Mouse (Mus musculus) hindbrain, embryonic 11.5 days (tissue): ENCODE measurements around the gene Vti1a. TPM values are rescaled to one million over a fixed set of nuclear protein-coding genes. Genes with fewer than 3 reads are reported as not detected.

Experiments used
- ATAC-seq: fragments of 200-750 bp; cut with Nextera tagmentation; 2 replicates; pipeline ENCODE4 v1.8.0; 2017; ENCODE audit warnings: mild to moderate bottlenecking, moderate TSS enrichment, moderate library complexity; ENCODE audit not compliant: low FRiP score
- DNase-seq: peaks from one replicate; pipeline ENCODE4 v3.0.0-alpha.2; 2015; ENCODE audit warnings: low spot score
- H3K27ac ChIP-seq: fragments of 300-500 bp; sonication (generic); 2 replicates; pipeline ENCODE4 v1.5.1; 2014; ENCODE audit warnings: mild to moderate bottlenecking, low read depth, low read length
- H3K27me3 ChIP-seq: fragments of 300-500 bp; sonication (generic); 2 replicates; pipeline ENCODE4 v1.6.1; 2014; ENCODE audit warnings: mild to moderate bottlenecking, low read length, moderate library complexity, mixed read lengths; ENCODE audit not compliant: control insufficient read depth, insufficient read depth
- H3K36me3 ChIP-seq: fragments of 300-500 bp; sonication (generic); 2 replicates; pipeline ENCODE4 v1.6.1; 2014; ENCODE audit warnings: mild to moderate bottlenecking, low read length, moderate library complexity, mixed read lengths; ENCODE audit not compliant: control insufficient read depth, insufficient read depth
- H3K4me1 ChIP-seq: fragments of 300-500 bp; sonication (generic); replicated peaks from 2 replicates; pipeline ENCODE4 v1.6.1; 2014; ENCODE audit warnings: low read length, mixed read lengths; ENCODE audit not compliant: control insufficient read depth, insufficient read depth
- H3K4me2 ChIP-seq: fragments of 300-500 bp; sonication (generic); replicated peaks from 2 replicates; pipeline ENCODE4 v1.6.1; 2014; ENCODE audit warnings: mild to moderate bottlenecking, low read depth, low read length
- H3K4me3 ChIP-seq: fragments of 300-500 bp; sonication (generic); 2 replicates; pipeline ENCODE4 v1.5.1; 2014; ENCODE audit warnings: low read depth, low read length
- H3K9ac ChIP-seq: fragments of 300-500 bp; sonication (generic); 2 replicates; pipeline ENCODE4 v1.6.1; 2014; ENCODE audit warnings: low read depth, low read length
- H3K9me3 ChIP-seq: fragments of 300-500 bp; sonication (generic); 2 replicates; pipeline ENCODE4 v1.6.1; 2016; ENCODE audit warnings: low read length; ENCODE audit not compliant: control insufficient read depth
- WGBS: fragments of 180-500 bp; shearing (Covaris S2); extraction: QIAGEN DNeasy Blood & Tissue Kit; methylation state at CpG from one replicate; pipeline ENCODE4 v1.1.7; 2014; 5-methylcytosine and 5-hydroxymethylcytosine counted together
- polyA plus RNA-seq: library from polyadenylated mRNA; unstranded; fragments of >200 nt; fragmentation: Nextera tagmentation; extraction: Ambion mirVana; gene quantifications from 2 replicates; pipeline ENCODE4 v1.2.1, GENCODE M21; 2014

The Vti1a gene
- polyA plus RNA-seq, 1 experiment from 2014 or later = 27.8 TPM

- no peaks in the 10 kb centered on the region for H3K27me3 ChIP-seq
- H3K9ac ChIP-seq = no peak overlapping the region
- WGBS = 56% methylated on average over 9 of the region's 9 CpGs
- H3K27ac ChIP-seq = no peak overlapping the region
- H3K36me3 ChIP-seq = no peaks in the 10 kb centered on the region
- H3K9me3 ChIP-seq = no peaks in the 10 kb centered on the region
- no peak overlapping the region for H3K4me2 ChIP-seq
- ATAC-seq (no peak), DNase-seq (no peak)
- H3K4me1 ChIP-seq = peaks cover 6% of the 10 kb centered on the region; the same call in 1 of the 2 replicates
- no peak overlapping the region for H3K4me3 ChIP-seq
Observed at GRCm38 (mm10) chr19:55595945-55596649, 280.0 kb downstream of the Vti1a start.

- no peak overlapping the region for H3K27ac ChIP-seq
- DNase-seq (no peak), ATAC-seq (no peak)
- WGBS = 68% methylated on average over 6 of the region's 6 CpGs
- H3K27me3 ChIP-seq = no peaks in the 10 kb centered on the region
- H3K36me3 ChIP-seq = no peaks in the 10 kb centered on the region
- H3K4me1 ChIP-seq = peaks cover 6% of the 10 kb centered on the region; the same call in 1 of the 2 replicates
- H3K9ac ChIP-seq = no peak overlapping the region
- H3K9me3 ChIP-seq = no peaks in the 10 kb centered on the region
- H3K4me3 ChIP-seq = no peak overlapping the region
- no peak overlapping the region for H3K4me2 ChIP-seq
Observed at GRCm38 (mm10) chr19:55596804-55597203, 280.7 kb downstream of the Vti1a start.

GRCm38 (mm10) chr19:55597296-55597695 lies 281.2 kb downstream of the Vti1a start:
- 57% methylated on average over 2 of the region's 2 CpGs for WGBS
- H3K4me3 ChIP-seq = no peak overlapping the region
- no peak for ATAC-seq
- no peaks in the 10 kb centered on the region for H3K9me3 ChIP-seq
- no peaks in the 10 kb centered on the region for H3K36me3 ChIP-seq
- no peak overlapping the region for H3K27ac ChIP-seq
- peaks cover 6% of the 10 kb centered on the region; the same call in 1 of the 2 replicates for H3K4me1 ChIP-seq
- H3K4me2 ChIP-seq = no peak overlapping the region
- no peak overlapping the region for H3K9ac ChIP-seq
- no peak for DNase-seq
- no peaks in the 10 kb centered on the region for H3K27me3 ChIP-seq

- Histone ChIP-seq H3K4me2 (no peak overlapping the region), H3K9me3 (no peaks in the 10 kb centered on the region), H3K4me1 (peaks cover 6% of the 10 kb centered on the region; the same call in 1 of the 2 replicates), H3K27me3 (no peaks in the 10 kb centered on the region), H3K4me3 (no peak overlapping the region), H3K36me3 (no peaks in the 10 kb centered on the region), H3K9ac (no peak overlapping the region), H3K27ac (no peak overlapping the region)
- DNase-seq (peak; percentile 35), ATAC-seq (0 out of 2 replicates have a peak, but pooled peaks have one; percentile 47)
- 38% methylated on average over 12 of the region's 12 CpGs for WGBS
Observed at GRCm38 (mm10) chr19:55597951-55598350, 281.9 kb downstream of the Vti1a start.

GRCm38 (mm10) chr19:55599124-55599523 lies 283.0 kb downstream of the Vti1a start:
- no peak overlapping the region for H3K27ac ChIP-seq
- DNase-seq = no peak
- H3K27me3 ChIP-seq = no peaks in the 10 kb centered on the region
- no peak overlapping the region for H3K4me2 ChIP-seq
- no peak overlapping the region for H3K9ac ChIP-seq
- H3K36me3 ChIP-seq = no peaks in the 10 kb centered on the region
- no peak for ATAC-seq
- no peaks in the 10 kb centered on the region for H3K9me3 ChIP-seq
- WGBS = 65% methylated on average over 6 of the region's 6 CpGs
- peaks cover 6% of the 10 kb centered on the region; the same call in 1 of the 2 replicates for H3K4me1 ChIP-seq
- no peak overlapping the region for H3K4me3 ChIP-seq

GRCm38 (mm10) chr19:55607725-55608124 lies 291.6 kb downstream of the Vti1a start:
- Histone ChIP-seq H3K9me3 (no peaks in the 10 kb centered on the region), H3K27me3 (no peaks in the 10 kb centered on the region), H3K9ac (no peak overlapping the region), H3K4me2 (no peak overlapping the region), H3K4me3 (no peak overlapping the region), H3K27ac (no peak overlapping the region), H3K36me3 (no peaks in the 10 kb centered on the region), H3K4me1 (no peaks in the 10 kb centered on the region)
- no peak for DNase-seq
- 87% methylated on average over 10 of the region's 10 CpGs for WGBS
- no peak for ATAC-seq

GRCm38 (mm10) chr19:55608858-55609375 lies 292.8 kb downstream of the Vti1a start:
- Histone ChIP-seq H3K4me3 (no peak overlapping the region), H3K36me3 (no peaks in the 10 kb centered on the region), H3K9ac (no peak overlapping the region), H3K27ac (no peak overlapping the region), H3K27me3 (no peaks in the 10 kb centered on the region), H3K4me1 (no peaks in the 10 kb centered on the region), H3K9me3 (no peaks in the 10 kb centered on the region), H3K4me2 (no peak overlapping the region)
- DNase-seq (no peak), ATAC-seq (no peak)
- WGBS = 87% methylated on average over 14 of the region's 14 CpGs

GRCm38 (mm10) chr19:55609806-55610205 lies 293.7 kb downstream of the Vti1a start:
- no peak for ATAC-seq
- no peaks in the 10 kb centered on the region for H3K27me3 ChIP-seq
- no peaks in the 10 kb centered on the region for H3K4me1 ChIP-seq
- H3K4me2 ChIP-seq = no peak overlapping the region
- no peaks in the 10 kb centered on the region for H3K36me3 ChIP-seq
- H3K9ac ChIP-seq = no peak overlapping the region
- no peaks in the 10 kb centered on the region for H3K9me3 ChIP-seq
- no peak overlapping the region for H3K4me3 ChIP-seq
- 94% methylated on average over 3 of the region's 3 CpGs for WGBS
- H3K27ac ChIP-seq = no peak overlapping the region
- no peak for DNase-seq

GRCm38 (mm10) chr19:55615743-55616142 lies 299.6 kb downstream of the Vti1a start:
- no peak for ATAC-seq
- no peaks in the 10 kb centered on the region for H3K36me3 ChIP-seq
- H3K4me2 ChIP-seq = no peak overlapping the region
- no peak overlapping the region for H3K4me3 ChIP-seq
- no peak overlapping the region for H3K9ac ChIP-seq
- no peak overlapping the region for H3K27ac ChIP-seq
- 89% methylated on average over 5 of the region's 5 CpGs for WGBS
- DNase-seq = no peak
- H3K27me3 ChIP-seq = peaks cover 2% of the 10 kb centered on the region
- H3K4me1 ChIP-seq = no peaks in the 10 kb centered on the region
- H3K9me3 ChIP-seq = no peaks in the 10 kb centered on the region
